Mouse (Mus musculus) left cerebral cortex, postnatal 14 days (tissue): Measurements from ENCODE around the gene Wnt2b. TPM values are rescaled to one million over a fixed set of nuclear protein-coding genes. Genes with fewer than 3 reads are reported as not detected.
A peak's percentile ranks its signal among the peaks of the same experiment; 100 is the strongest.

Experiments
- DNase-seq, 2 experiments: peaks; one replicate each; pipeline ENCODE4 v3.0.0; 2021 to 2022; ENCODE audit warnings: low spot score in 2 of 2, mixed read lengths in 1 of 2
- intact Hi-C: fragments of 180-260 bp; cut with DNase I; formaldehyde crosslinking; loops from one replicate; pipeline ENCODE4 v1.15.1; 2025
- long read RNA-seq, 2 experiments: library from polyadenylated mRNA; stranded (forward); transcript quantifications; one replicate each; pipeline ENCODE4 v2.0.0; 2021
- total RNA-seq, 2 experiments: library from RNA; stranded (reverse); gene quantifications; 2 replicates each; pipeline ENCODE4 v1.2.3; 2021

Gene Wnt2b
- 1 to 10 TPM; 2.5 to 3.4 TPM for total RNA-seq
- long read RNA-seq, experiment 1 = 0 reads
- long read RNA-seq, experiment 2 = 0 reads

GRCm38 (mm10) chr3:104961066-104962059, at the start of gene Wnt2b:
Wnt2b (minus strand) TSS chr3:104961921.
- intact Hi-C loops = loop anchor here (10.0 kb wide), 1 partner anchor 247 kb away; no protein-coding TSS in a partner anchor
- DNase-seq = no peak

DNA sequence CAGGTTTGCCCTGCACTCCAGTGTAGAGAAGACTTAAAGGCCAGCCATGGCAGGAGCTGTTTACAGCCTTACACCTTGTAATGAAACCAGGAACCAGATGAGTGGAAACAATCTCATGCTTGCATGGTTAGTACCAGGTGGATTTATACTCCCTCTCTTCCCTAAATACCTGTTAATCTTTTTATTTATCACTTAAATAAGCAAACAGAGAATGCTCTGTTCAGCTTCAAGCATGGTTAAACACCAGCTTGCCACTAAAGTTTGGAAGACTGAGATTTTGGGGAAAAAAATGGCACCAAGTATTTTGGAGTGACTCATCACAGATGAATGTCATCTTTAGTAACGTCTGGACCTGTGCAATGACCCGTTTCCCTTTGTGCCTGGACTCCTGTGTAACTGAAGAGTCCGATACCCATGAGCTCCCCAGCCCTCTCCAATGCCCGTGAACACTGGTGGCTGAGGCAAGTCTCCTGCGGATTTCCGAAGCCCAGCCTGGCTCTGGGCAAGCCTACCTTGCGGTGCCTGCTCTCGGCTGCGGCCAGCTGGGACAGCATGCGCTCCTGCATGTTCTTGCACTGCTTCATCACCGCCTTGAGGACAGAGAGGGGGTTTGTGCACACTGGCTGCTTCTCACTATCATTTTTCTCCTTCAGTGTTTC, 49.1 kb upstream of the Wnt2b start:
- no peak for DNase-seq
- intact Hi-C loops = no loop called here

- no peak for DNase-seq
- intact Hi-C loops = no loop called here
Observed at GRCm38 (mm10) chr3:105008070-105008469, 46.3 kb upstream of the Wnt2b start.

DNA sequence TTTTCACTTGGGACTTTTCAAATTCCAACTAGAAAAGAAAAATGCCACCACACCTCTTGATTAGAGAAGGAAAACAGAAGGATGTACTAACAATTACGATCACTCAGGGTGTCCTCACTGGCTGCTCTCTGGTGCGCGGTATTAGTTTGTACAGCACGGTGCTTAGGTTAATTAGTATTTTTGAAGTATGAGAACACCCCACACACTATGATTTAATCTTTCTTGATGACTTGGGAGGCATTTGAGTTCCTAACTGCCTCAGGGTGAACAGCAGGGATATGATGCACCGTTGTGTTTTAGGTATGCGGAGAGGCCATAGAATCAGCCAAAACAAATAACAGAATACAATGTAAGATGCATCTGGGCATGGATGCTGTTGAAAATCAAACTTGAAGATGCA, 44.4 kb upstream of the Wnt2b start:
- intact Hi-C loops = no loop called here
- DNase-seq = no peak

GRCm38 (mm10) chr3:105005561-105006065, 43.9 kb upstream of the Wnt2b start:
- intact Hi-C loops = no loop called here
- no peak for DNase-seq

- intact Hi-C loops = no loop called here
- no peak for DNase-seq
Observed at GRCm38 (mm10) chr3:105005011-105005410, 43.3 kb upstream of the Wnt2b start.

GRCm38 (mm10) chr3:105003960-105004463, 42.3 kb upstream of the Wnt2b start:
- DNase-seq = peak; percentile 68 to 69
- intact Hi-C loops = no loop called here

DNA sequence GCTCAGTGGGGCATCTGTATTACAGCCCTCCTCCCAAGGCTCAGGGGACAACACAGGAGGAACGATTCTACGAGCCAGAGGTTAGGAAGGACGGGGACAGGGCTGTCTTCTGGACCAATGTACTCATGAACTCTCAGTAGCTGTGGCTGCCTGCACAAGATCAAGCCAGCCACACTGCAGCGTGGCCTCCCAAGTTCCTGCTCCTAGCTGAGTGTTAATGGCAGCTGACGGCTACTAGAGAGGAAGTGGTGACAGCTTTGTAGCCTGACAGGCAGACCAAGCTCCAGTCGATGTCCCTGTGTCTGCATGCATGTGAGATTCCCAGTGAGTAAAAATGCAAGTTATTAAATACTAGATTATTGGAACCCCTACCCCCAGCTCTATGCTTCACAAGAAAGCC, 39.7 kb upstream of the Wnt2b start:
- intact Hi-C loops = no loop called here

DNA sequence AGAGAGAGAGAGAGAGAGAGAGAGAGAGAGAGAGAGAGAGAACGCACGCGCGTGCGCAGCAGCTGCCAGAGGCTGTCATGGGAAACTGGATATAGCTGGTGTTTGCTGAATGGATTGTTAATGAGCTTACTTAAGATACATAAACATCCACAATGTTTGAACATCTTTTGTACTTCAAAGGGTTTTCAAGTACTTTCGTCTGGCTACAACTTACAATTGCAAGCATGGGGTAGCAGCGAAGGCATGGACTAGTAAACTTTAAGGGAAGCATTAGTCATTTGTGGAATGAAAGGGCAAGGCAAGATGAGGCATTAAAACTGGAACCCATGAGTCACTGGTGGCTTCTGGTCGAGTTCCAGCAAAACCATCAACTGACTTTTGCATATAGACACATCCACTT, 38.8 kb upstream of the Wnt2b start:
- intact Hi-C loops = no loop called here
- no peak for DNase-seq

More for the DNA sequence above, 39.7 kb upstream of the Wnt2b start:
- no peak for DNase-seq

DNA sequence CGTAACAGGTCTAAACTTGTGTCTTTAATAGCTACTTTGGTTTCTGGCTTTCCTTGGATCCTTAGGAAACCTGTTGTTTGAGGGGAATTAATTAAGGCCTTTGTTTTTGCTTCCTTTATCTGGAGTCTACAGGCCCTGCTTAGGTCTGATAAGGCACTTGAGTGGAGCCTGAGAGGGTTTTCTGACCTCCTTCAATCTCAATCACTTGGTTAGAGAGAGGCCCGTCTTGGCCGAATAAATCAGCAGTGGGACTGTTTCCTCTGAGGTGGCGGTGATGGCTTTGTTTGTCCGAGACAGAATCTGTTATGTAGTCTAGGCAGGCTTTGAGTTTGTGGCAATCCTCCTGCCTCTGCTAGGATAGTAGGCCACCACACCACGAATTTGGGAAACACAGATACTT, 35.8 kb upstream of the Wnt2b start:
- intact Hi-C loops = no loop called here
- no peak for DNase-seq

DNA sequence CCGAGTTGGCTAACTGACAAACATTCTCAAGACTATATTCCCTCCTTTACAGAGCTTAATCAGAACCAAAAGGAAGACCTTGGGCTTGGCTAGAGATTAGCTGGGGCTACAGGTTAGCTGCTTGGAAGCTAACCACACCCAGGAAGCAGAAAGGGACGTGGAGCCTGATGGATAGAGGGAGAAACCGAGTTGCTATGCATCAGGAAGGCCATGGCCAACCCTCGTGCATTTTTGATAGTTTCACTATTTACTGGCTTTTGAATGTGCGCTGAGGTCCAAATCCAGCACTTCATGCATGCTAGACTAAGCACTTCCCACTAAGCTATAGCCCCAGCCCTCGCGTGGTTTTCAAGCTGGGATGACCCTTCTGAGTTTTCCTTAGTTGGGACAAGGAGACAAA, 34.0 kb upstream of the Wnt2b start:
- DNase-seq = no peak
- intact Hi-C loops = no loop called here

DNA sequence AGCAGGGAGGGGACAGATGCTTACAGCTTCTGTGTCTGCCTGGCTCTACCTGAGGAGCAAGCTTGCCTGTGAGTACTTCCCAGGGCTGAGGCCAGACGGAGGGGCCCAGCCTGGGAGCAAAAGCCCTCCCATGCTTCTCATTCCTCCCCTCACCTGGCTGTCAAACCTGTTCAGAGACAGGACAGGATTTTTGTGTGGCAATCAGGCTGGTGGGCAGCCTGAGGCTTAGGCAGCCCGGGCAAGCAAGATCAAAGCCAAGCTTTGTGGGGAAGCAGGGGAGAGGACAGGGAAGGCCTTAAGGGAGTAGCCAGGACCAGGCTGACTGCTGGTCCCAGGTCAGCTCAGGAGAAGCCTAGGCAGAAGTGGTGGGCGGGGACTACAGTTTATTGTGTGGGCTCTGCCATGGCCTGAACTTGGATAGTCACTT, 32.7 kb upstream of the Wnt2b start:
- DNase-seq = no peak
- intact Hi-C loops = no loop called here

GRCm38 (mm10) chr3:104993800-104994199, 32.1 kb upstream of the Wnt2b start:
- intact Hi-C loops = no loop called here

DNA sequence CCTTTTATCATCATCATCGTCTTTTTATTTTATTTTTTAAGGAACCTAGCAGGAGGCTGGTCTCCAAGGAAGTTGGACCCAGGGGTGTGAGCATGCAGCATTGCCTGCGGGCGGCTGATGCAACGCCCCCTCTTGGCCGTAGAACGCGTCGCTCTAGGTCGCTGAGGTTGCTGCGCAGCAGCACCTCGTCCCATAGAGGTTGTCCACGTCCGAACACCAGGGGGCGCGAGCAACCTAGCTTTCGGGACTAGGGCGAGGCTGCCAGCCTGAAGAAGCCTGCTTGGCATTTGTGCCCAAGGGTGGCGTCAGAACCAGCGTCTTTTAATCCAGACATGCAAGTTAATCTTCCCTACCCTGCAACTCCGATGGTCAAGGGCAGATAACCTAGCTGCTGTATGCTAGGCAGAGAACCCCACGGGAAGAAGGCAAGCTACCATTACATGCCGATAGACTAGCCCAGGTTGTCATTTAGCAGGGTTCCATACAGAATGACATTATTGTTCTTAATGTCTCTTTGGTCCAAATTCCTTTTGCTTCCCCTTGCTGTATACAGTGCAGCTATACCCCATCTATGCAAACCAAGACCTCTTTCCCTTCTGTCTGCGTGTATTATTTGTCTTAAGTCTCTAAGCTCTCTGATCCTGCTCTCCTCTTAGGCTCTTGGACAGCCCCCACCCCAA, 31.1 kb upstream of the Wnt2b start:
- intact Hi-C loops = loop anchor here (1.0 kb wide), 1 partner anchor 62 kb away; no protein-coding TSS in a partner anchor
- DNase-seq = peak; percentile 90 to 92

More at GRCm38 (mm10) chr3:104993800-104994199, 32.1 kb upstream of the Wnt2b start:
- peak; percentile 65 to 85 for DNase-seq

- intact Hi-C loops = loop anchor here (1.0 kb wide), 1 partner anchor 64 kb away; no protein-coding TSS in a partner anchor
- DNase-seq = no peak
Observed at GRCm38 (mm10) chr3:104991703-104992102, 30.0 kb upstream of the Wnt2b start.

DNA sequence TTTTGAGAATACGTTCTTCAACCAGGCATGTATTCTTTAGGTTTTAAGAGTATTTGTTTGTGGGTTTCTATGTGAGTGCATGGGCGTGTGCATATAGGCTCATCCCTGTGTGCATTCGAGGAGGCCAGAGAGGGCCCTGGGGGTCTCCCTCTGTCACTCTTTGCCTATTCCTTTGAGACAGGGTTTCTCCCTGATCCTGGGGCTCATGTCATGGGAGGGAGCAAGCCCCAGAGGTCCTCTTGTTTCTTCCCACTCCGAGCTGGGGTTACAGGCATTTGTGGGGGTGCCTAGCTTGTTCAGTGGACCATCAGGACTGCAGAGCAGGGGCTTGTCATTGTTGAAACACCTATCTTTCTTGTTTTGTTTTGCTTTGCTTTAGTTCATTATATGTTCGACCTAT, 26.2 kb upstream of the Wnt2b start:
- intact Hi-C loops = no loop called here
- DNase-seq = no peak

DNA sequence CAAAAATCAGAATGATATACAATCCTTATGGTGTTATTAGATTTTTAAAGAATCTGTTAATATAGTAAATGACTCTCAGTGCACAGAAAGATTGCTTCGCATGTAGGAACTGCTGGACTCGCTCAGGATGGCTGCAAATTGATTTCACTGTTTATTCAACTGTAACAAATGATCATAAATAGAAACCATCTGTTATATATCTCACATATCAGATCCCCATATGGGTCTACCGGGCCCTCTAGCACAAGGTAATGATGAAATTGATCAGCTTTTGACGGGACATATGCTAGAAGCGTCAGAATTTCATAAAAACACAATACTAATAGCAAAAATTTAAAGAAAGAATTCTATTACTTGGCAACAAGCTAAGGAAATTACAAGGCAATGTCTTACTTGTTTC, 18.0 kb upstream of the Wnt2b start:
- no peak for DNase-seq
- intact Hi-C loops = no loop called here

- peak; percentile 85 to 89 for DNase-seq
- intact Hi-C loops = loop anchor here (10.0 kb wide), 1 partner anchor 253 kb away; no protein-coding TSS in a partner anchor
Observed at GRCm38 (mm10) chr3:104967548-104968300, 6.0 kb upstream of the Wnt2b start.
